Mouse (Mus musculus) heart, adult 2 months (tissue): Measurements from ENCODE around the gene Olfr1383.

Source experiments
- CTCF ChIP-seq: fragments of 200-600 bp; IDR thresholded peaks from 2 replicates; pipeline ENCODE4 v1.8.1; 2022; ENCODE audit warnings: antibody characterized with exemption, mild to moderate bottlenecking, moderate library complexity
- POLR2A ChIP-seq: fragments of 200-500 bp; IDR thresholded peaks from 2 replicates; pipeline ENCODE4 v1.6.1; 2011; ENCODE audit warnings: mild to moderate bottlenecking, low read depth, low read length, control low read depth; ENCODE audit not compliant: insufficient read depth

- TF ChIP-seq CTCF (no peak), POLR2A (no peak)
Measured at GRCm38 (mm10) chr11:49485973-49486372, 33.5 kb upstream of the Olfr1383 start.
